Mouse (Mus musculus): Measurements from ENCODE around the gene Cttnbp2nl.

Gene Cttnbp2nl

GRCm38 (mm10) chr3:105058627-105059513 lies 5.9 kb upstream of the Cttnbp2nl start:
- DNase-seq, result peak; percentile 80 to 88

GRCm38 (mm10) chr3:105055666-105056065 lies 2.7 kb upstream of the Cttnbp2nl start:
- no peak for DNase-seq

- DNase-seq, result peak; percentile 65 to 89
Measured at GRCm38 (mm10) chr3:105054952-105055351, 2.0 kb upstream of the Cttnbp2nl start.

GRCm38 (mm10) chr3:105053698-105054001 lies 704 bp upstream of the Cttnbp2nl start:
- no peak for DNase-seq

- DNase-seq, result no peak
Measured at GRCm38 (mm10) chr3:105052171-105052936, 592 bp downstream of the Cttnbp2nl start.

- DNase-seq, result no peak
Measured at GRCm38 (mm10) chr3:105051103-105051502, 1.8 kb downstream of the Cttnbp2nl start.

GRCm38 (mm10) chr3:105049848-105050247 lies 3.1 kb downstream of the Cttnbp2nl start:
- DNase-seq, result no peak

- DNase-seq, result peak; percentile 86 to 88
Measured at GRCm38 (mm10) chr3:105047616-105048015, 5.3 kb downstream of the Cttnbp2nl start.

- no peak for DNase-seq
Measured at GRCm38 (mm10) chr3:105046870-105047269, 6.1 kb downstream of the Cttnbp2nl start.

- DNase-seq, result no peak
Measured at GRCm38 (mm10) chr3:105043746-105044145, 9.2 kb downstream of the Cttnbp2nl start.

GRCm38 (mm10) chr3:105040983-105041625 lies 11.8 kb downstream of the Cttnbp2nl start:
- DNase-seq, result no peak

GRCm38 (mm10) chr3:105040002-105040401 lies 12.9 kb downstream of the Cttnbp2nl start:
- no peak for DNase-seq

GRCm38 (mm10) chr3:105037240-105037770 lies 15.6 kb downstream of the Cttnbp2nl start:
- no peak for DNase-seq

- peak in 1 of 2 experiments; percentile 31 for DNase-seq
Measured at GRCm38 (mm10) chr3:105036281-105036847, 16.6 kb downstream of the Cttnbp2nl start.

- DNase-seq, result no peak
Measured at GRCm38 (mm10) chr3:105023371-105024005, 29.5 kb downstream of the Cttnbp2nl start.

- peak; percentile 36 to 77 for DNase-seq
Measured at GRCm38 (mm10) chr3:105019826-105020692, 32.9 kb downstream of the Cttnbp2nl start.

- DNase-seq, result no peak
Measured at GRCm38 (mm10) chr3:105018783-105019105, 34.2 kb downstream of the Cttnbp2nl start.

GRCm38 (mm10) chr3:105018085-105018782 lies 34.7 kb downstream of the Cttnbp2nl start:
- DNase-seq, result peak; percentile 41 to 65

GRCm38 (mm10) chr3:105017314-105017713 lies 35.6 kb downstream of the Cttnbp2nl start:
- no peak for DNase-seq

- DNase-seq, result no peak
Measured at GRCm38 (mm10) chr3:105016204-105016603, 36.7 kb downstream of the Cttnbp2nl start.

GRCm38 (mm10) chr3:105014908-105015307 lies 38.0 kb downstream of the Cttnbp2nl start:
- no peak for DNase-seq
